Mouse (Mus musculus): ENCODE results near the gene Gm2000. TPM values are rescaled to one million over a fixed set of nuclear protein-coding genes. Genes with fewer than 3 reads are reported as not detected.

The Gm2000 gene
- polyA plus RNA-seq (2014; fragmentation: Illumina TruSeq; extraction: RNeasy Lipid Tissue Mini Kit (QIAGEN cat#74804); ENCODE audit: low read depth, low replicate concordance), result 207 TPM

DNA sequence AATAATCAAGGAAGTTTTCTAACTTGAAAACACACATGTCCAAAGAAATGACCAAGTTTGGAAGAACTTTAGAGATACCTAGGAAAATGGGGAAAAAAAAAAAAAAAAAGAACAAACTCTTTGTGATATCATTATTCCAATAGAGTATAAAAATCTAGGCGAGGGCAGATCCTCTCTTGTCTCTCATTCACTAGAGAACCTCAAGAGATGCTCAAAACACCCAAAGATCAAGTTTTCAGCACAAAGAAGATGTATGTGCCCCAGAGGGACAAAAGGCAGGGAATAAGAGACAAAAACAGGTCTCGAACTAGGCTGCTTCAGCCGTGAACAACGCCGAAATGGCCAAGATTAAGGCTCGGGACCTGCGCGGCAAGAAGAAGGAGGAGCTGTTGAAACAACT is at the start of gene Gm2000:
Gene Gm2000 (plus strand): TSS at position 301 of the 400 bp plus-strand sequence.

Other genes with a start within 250 kb of the Gm2000 start
- gene Fam163a, start 161.0 kb upstream of the Gm2000 start, polyA plus RNA-seq (2014; fragmentation: Illumina TruSeq; extraction: RNeasy Lipid Tissue Mini Kit (QIAGEN cat#74804); ENCODE audit: low read depth, low replicate concordance), result not detected
- not detected for gene Tdrd5, start 62.4 kb upstream of the Gm2000 start, polyA plus RNA-seq (2014; fragmentation: Illumina TruSeq; extraction: RNeasy Lipid Tissue Mini Kit (QIAGEN cat#74804); ENCODE audit: low read depth, low replicate concordance)
- not detected for gene Nphs2, start 55.3 kb upstream of the Gm2000 start, polyA plus RNA-seq (2014; fragmentation: Illumina TruSeq; extraction: RNeasy Lipid Tissue Mini Kit (QIAGEN cat#74804); ENCODE audit: low read depth, low replicate concordance)
- not detected for gene Axdnd1, start 55.1 kb downstream of the Gm2000 start, polyA plus RNA-seq (2014; fragmentation: Illumina TruSeq; extraction: RNeasy Lipid Tissue Mini Kit (QIAGEN cat#74804); ENCODE audit: low read depth, low replicate concordance)
- 2.4 TPM for gene Soat1, start 108.3 kb downstream of the Gm2000 start, polyA plus RNA-seq (2014; fragmentation: Illumina TruSeq; extraction: RNeasy Lipid Tissue Mini Kit (QIAGEN cat#74804); ENCODE audit: low read depth, low replicate concordance)
- 5.9 TPM for gene Gm10031, start 158.0 kb downstream of the Gm2000 start, polyA plus RNA-seq (2014; fragmentation: Illumina TruSeq; extraction: RNeasy Lipid Tissue Mini Kit (QIAGEN cat#74804); ENCODE audit: low read depth, low replicate concordance)
- 11.3 TPM for gene Abl2, start 192.7 kb downstream of the Gm2000 start, polyA plus RNA-seq (2014; fragmentation: Illumina TruSeq; extraction: RNeasy Lipid Tissue Mini Kit (QIAGEN cat#74804); ENCODE audit: low read depth, low replicate concordance)